Mouse (Mus musculus): ENCODE results near the gene Cdh4. TPM values are rescaled to one million over a fixed set of nuclear protein-coding genes. Genes with fewer than 3 reads are reported as not detected.

Cdh4 gene
- polyA plus RNA-seq, 1 experiment from 2014 or later: 66.6 TPM

- Histone ChIP-seq H3K4me3 (no peak overlapping the region), H3K9me3 (no peaks in the 10 kb centered on the region), H3K27me3 (no peaks in the 10 kb centered on the region), H3K9ac (replicated peaks) (no peak overlapping the region), H3K4me2 (replicated peaks) (no peak overlapping the region), H3K36me3 (no peaks in the 10 kb centered on the region), H3K27ac (replicated peaks) (peak overlapping the region; percentile 56), H3K4me1 (peaks cover 18% of the 10 kb centered on the region)
- 61% methylated on average over 10 of the region's 10 CpGs for WGBS
- ATAC-seq (replicated peaks): peak; percentile 62
Measured at GRCm38 (mm10) chr2:179605255-179605654, 163.0 kb downstream of the Cdh4 start.

- no peak overlapping the region for H3K4me2 ChIP-seq (replicated peaks)
- no peak overlapping the region for H3K4me3 ChIP-seq
- peaks cover 18% of the 10 kb centered on the region for H3K4me1 ChIP-seq
- H3K27ac ChIP-seq (replicated peaks): no peak overlapping the region
- no peak overlapping the region for H3K9ac ChIP-seq (replicated peaks)
- H3K36me3 ChIP-seq: no peaks in the 10 kb centered on the region
- no peaks in the 10 kb centered on the region for H3K9me3 ChIP-seq
- WGBS: 78% methylated on average over 2 of the region's 2 CpGs
- ATAC-seq (replicated peaks): no peak
- H3K27me3 ChIP-seq: no peaks in the 10 kb centered on the region
Measured at GRCm38 (mm10) chr2:179606341-179606740, 164.1 kb downstream of the Cdh4 start.

GRCm38 (mm10) chr2:179615906-179616305 is 173.7 kb downstream of the Cdh4 start:
- WGBS: 61% methylated on average over 5 of the region's 5 CpGs
- no peak overlapping the region for H3K4me3 ChIP-seq
- H3K9me3 ChIP-seq: no peaks in the 10 kb centered on the region
- no peak for ATAC-seq (replicated peaks)
- H3K27ac ChIP-seq (replicated peaks): no peak overlapping the region
- no peaks in the 10 kb centered on the region for H3K27me3 ChIP-seq
- no peak overlapping the region for H3K9ac ChIP-seq (replicated peaks)
- H3K4me1 ChIP-seq: no peaks in the 10 kb centered on the region
- no peak overlapping the region for H3K4me2 ChIP-seq (replicated peaks)
- H3K36me3 ChIP-seq: no peaks in the 10 kb centered on the region

DNA sequence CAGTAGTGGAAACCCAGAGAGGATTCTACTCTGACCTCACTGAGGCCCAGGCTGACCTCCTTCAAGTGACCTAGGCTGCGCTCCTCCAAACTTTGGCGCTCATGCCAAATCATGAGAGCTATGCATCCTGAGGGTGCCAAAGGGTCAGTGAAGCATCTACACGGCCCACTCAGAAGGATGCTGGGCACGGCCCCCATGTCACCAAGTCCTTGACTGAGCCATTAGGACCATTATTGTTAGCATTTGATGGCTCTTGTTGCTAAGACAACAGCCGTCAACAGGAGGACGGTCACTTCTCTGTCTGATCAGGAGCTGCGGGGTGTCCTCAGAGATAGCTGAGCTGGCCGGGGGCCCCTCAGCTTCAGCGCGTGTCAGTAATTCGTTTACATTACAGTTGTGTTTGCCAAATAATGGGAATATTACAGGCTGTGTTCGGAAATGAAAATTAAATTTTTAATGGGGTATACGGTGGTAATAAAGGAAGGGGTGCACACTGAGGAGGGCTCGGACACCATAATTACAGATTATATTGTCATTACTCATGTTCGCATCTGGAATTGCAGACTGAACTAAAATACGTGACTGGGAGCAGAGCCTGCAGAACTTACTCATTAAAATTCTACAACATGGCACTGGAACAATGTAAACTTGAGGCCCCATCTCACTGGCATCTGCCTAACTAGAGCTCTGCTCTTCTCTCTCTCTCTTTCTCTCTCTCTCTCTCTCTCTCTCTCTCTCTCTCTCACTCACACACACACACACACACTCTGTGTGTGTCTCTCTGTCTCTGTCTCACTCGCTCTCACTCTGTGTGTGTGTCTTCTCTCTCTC is 181.6 kb downstream of the Cdh4 start:
- Histone ChIP-seq H3K27ac (replicated peaks) (no peak overlapping the region), H3K27me3 (no peaks in the 10 kb centered on the region), H3K36me3 (no peaks in the 10 kb centered on the region), H3K4me1 (peaks cover 9% of the 10 kb centered on the region), H3K4me3 (no peak overlapping the region), H3K9me3 (no peaks in the 10 kb centered on the region), H3K4me2 (replicated peaks) (no peak overlapping the region), H3K9ac (replicated peaks) (no peak overlapping the region)
- WGBS: 55% methylated on average over 17 of the region's 17 CpGs
- peak; percentile 17; the same call in 1 of the 2 replicates for ATAC-seq (replicated peaks)

- Histone ChIP-seq H3K27me3 (no peaks in the 10 kb centered on the region), H3K27ac (replicated peaks) (no peak overlapping the region), H3K4me3 (no peak overlapping the region), H3K36me3 (no peaks in the 10 kb centered on the region), H3K9ac (replicated peaks) (no peak overlapping the region), H3K9me3 (no peaks in the 10 kb centered on the region), H3K4me1 (peaks cover 9% of the 10 kb centered on the region), H3K4me2 (replicated peaks) (no peak overlapping the region)
- 86% methylated on average over 2 of the region's 2 CpGs for WGBS
- no peak for ATAC-seq (replicated peaks)
Measured at GRCm38 (mm10) chr2:179627563-179627962, 185.3 kb downstream of the Cdh4 start.

DNA sequence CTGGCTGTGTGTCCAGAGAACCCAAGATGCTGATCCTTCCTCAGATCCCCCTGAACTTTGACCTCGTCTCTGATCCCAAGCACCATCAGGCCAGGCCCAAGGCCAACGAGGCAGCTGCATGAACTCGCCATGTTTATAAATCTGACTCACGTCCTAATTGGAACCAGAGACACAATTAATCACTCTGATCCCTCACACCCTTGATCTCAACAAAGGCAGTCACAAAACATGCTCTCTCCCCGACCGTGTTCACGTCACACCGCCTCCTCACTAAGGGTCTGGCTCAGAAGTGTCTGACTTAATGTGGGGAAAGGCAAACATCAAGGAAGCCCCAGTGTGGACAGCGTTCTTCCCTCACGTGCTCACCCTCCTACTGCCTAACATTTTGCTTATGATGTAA is 188.5 kb downstream of the Cdh4 start:
- 41% methylated on average over 10 of the region's 10 CpGs for WGBS
- H3K27ac ChIP-seq (replicated peaks): no peak overlapping the region
- no peak overlapping the region for H3K4me2 ChIP-seq (replicated peaks)
- H3K9me3 ChIP-seq: no peaks in the 10 kb centered on the region
- H3K36me3 ChIP-seq: no peaks in the 10 kb centered on the region
- H3K27me3 ChIP-seq: no peaks in the 10 kb centered on the region
- peaks cover 2% of the 10 kb centered on the region; the same call in 1 of the 2 replicates for H3K4me1 ChIP-seq
- H3K9ac ChIP-seq (replicated peaks): no peak overlapping the region
- no peak overlapping the region for H3K4me3 ChIP-seq
- no peak for ATAC-seq (replicated peaks)

DNA sequence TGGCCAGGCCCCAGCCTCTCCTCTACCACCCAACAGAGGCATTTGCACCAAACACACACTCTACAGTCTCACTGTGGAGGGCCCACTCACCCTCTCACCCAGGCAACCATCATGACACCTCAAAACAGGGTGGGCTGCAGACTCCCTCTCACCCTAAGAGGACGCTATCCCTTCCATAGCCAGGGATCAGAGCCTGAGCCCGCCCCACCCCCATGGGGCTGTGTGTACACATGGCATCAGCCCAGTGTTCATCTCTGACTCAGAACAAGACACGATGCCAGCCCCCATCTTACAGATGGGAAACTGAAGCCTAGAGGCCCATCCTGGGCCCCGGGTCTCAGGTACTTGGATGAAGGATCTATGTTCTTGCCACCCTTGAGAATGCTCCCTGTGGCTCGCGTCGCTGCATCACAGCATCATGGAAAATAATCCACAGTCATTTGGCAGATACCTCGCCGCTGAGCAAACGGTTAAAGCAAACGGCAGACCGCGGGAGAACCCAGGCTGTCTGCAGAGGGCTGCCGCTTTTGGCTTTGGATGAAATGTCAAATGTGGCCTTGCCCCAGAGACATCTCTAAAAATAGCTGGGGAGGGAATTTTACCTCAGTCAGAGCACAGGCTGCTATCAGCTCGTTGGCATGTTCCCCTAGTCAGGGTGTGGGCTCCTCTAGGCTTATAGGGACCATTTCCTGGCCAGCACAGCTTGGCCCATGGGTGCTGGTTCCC is 198.5 kb downstream of the Cdh4 start:
- H3K4me3 ChIP-seq: no peak overlapping the region
- H3K9ac ChIP-seq (replicated peaks): no peak overlapping the region
- H3K27ac ChIP-seq (replicated peaks): no peak overlapping the region
- H3K9me3 ChIP-seq: no peaks in the 10 kb centered on the region
- H3K36me3 ChIP-seq: no peaks in the 10 kb centered on the region
- H3K27me3 ChIP-seq: no peaks in the 10 kb centered on the region
- ATAC-seq (replicated peaks): no peak
- 88% methylated on average over 15 of the region's 15 CpGs for WGBS
- H3K4me2 ChIP-seq (replicated peaks): no peak overlapping the region
- H3K4me1 ChIP-seq: peaks cover 3% of the 10 kb centered on the region; the same call in 1 of the 2 replicates

DNA sequence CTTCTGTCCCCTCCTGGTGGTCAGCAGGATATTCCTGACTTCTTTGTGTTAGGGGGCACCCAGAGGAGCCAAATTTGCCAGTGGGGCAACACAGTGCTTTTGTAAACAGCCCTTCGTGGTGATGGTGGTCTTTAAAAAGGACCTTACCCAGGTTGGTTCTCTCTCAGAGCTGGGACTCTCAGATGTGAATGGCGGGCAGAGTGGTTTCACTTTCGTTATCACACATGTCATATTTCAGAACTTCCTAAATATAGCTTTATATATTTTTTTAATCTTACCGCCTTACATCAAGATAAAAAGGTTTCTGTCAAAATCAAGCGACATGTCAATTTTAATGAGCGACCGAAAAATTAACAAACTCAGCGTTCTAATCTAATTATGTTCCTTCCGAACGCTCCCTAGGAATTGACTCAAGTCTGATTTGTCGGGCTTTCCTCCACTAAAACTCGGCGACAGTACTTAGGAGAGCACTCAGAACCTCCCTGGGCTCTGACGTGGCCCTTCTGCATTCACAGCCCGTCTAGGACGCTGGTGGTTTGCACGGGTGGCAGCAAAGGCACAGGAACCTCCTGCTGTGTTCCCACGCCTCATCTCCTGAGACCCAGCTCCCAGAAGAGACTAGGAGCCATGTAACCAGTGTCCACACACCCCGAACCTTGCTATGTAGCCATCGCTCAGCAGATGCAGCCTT is 206.5 kb downstream of the Cdh4 start:
- H3K27me3 ChIP-seq: no peaks in the 10 kb centered on the region
- no peaks in the 10 kb centered on the region for H3K36me3 ChIP-seq
- WGBS: 64% methylated on average over 20 of the region's 20 CpGs
- H3K27ac ChIP-seq (replicated peaks): no peak overlapping the region
- ATAC-seq (replicated peaks): no peak
- no peaks in the 10 kb centered on the region for H3K9me3 ChIP-seq
- H3K4me3 ChIP-seq: no peak overlapping the region
- peaks cover 9% of the 10 kb centered on the region for H3K4me1 ChIP-seq
- no peak overlapping the region for H3K9ac ChIP-seq (replicated peaks)
- H3K4me2 ChIP-seq (replicated peaks): no peak overlapping the region

- 41% methylated on average over 4 of the region's 4 CpGs for WGBS
Measured at GRCm38 (mm10) chr2:179649370-179649769, 207.1 kb downstream of the Cdh4 start.

GRCm38 (mm10) chr2:179650168-179650567 is 207.9 kb downstream of the Cdh4 start:
- Histone ChIP-seq H3K27me3 (no peaks in the 10 kb centered on the region), H3K9ac (replicated peaks) (no peak overlapping the region), H3K9me3 (no peaks in the 10 kb centered on the region), H3K4me3 (no peak overlapping the region), H3K36me3 (no peaks in the 10 kb centered on the region), H3K4me1 (peaks cover 9% of the 10 kb centered on the region), H3K4me2 (replicated peaks) (no peak overlapping the region), H3K27ac (replicated peaks) (no peak overlapping the region)
- WGBS: 84% methylated on average over 9 of the region's 9 CpGs
- no peak for ATAC-seq (replicated peaks)

More at GRCm38 (mm10) chr2:179649370-179649769, 207.1 kb downstream of the Cdh4 start:
- no peak overlapping the region for H3K4me2 ChIP-seq (replicated peaks)
- no peaks in the 10 kb centered on the region for H3K27me3 ChIP-seq
- H3K9me3 ChIP-seq: no peaks in the 10 kb centered on the region
- no peaks in the 10 kb centered on the region for H3K36me3 ChIP-seq
- H3K27ac ChIP-seq (replicated peaks): no peak overlapping the region
- H3K9ac ChIP-seq (replicated peaks): no peak overlapping the region
- ATAC-seq (replicated peaks): peak; percentile 44; the same call in 1 of the 2 replicates
- peaks cover 9% of the 10 kb centered on the region for H3K4me1 ChIP-seq
- no peak overlapping the region for H3K4me3 ChIP-seq

- Histone ChIP-seq H3K9me3 (no peaks in the 10 kb centered on the region), H3K36me3 (no peaks in the 10 kb centered on the region), H3K4me2 (replicated peaks) (no peak overlapping the region), H3K9ac (replicated peaks) (no peak overlapping the region), H3K27ac (replicated peaks) (no peak overlapping the region), H3K4me1 (no peaks in the 10 kb centered on the region), H3K27me3 (no peaks in the 10 kb centered on the region), H3K4me3 (no peak overlapping the region)
- no peak for ATAC-seq (replicated peaks)
- 85% methylated on average over 3 of the region's 3 CpGs for WGBS
Measured at GRCm38 (mm10) chr2:179655506-179655905, 213.3 kb downstream of the Cdh4 start.

DNA sequence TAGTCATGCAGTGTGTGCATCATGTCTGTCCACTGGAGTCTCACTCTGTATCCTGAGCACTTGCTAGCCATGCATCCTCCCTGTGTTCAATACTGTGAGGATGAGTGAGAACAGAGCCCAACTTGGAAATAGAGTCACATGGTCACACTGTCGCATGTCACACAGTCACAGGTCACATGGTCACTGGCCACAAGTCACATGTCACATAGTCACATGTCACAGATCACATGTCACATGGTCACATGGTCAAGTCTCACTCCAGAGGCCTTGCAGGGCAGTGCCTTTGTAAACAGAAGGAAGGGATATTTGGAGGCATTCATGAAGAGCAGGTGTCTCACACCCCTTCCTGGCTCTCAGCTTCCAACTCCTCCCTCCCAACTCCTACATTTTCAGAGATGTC is 217.0 kb downstream of the Cdh4 start:
- Histone ChIP-seq H3K9me3 (no peaks in the 10 kb centered on the region), H3K9ac (replicated peaks) (no peak overlapping the region), H3K4me3 (no peak overlapping the region), H3K36me3 (no peaks in the 10 kb centered on the region), H3K27me3 (no peaks in the 10 kb centered on the region), H3K4me1 (peaks cover 27% of the 10 kb centered on the region), H3K27ac (replicated peaks) (no peak overlapping the region), H3K4me2 (replicated peaks) (no peak overlapping the region)
- 91% methylated on average over 1 of the region's 1 CpGs for WGBS
- no peak for ATAC-seq (replicated peaks)
